Mouse (Mus musculus): ENCODE results near the gene Med20. TPM values are rescaled to one million over a fixed set of nuclear protein-coding genes. Genes with fewer than 3 reads are reported as not detected.

Gene Med20
- not detected in 2 replicates for polyA plus RNA-seq (2012; ENCODE audit: insufficient read depth, insufficient read length, low replicate concordance, missing spikeins)

DNA sequence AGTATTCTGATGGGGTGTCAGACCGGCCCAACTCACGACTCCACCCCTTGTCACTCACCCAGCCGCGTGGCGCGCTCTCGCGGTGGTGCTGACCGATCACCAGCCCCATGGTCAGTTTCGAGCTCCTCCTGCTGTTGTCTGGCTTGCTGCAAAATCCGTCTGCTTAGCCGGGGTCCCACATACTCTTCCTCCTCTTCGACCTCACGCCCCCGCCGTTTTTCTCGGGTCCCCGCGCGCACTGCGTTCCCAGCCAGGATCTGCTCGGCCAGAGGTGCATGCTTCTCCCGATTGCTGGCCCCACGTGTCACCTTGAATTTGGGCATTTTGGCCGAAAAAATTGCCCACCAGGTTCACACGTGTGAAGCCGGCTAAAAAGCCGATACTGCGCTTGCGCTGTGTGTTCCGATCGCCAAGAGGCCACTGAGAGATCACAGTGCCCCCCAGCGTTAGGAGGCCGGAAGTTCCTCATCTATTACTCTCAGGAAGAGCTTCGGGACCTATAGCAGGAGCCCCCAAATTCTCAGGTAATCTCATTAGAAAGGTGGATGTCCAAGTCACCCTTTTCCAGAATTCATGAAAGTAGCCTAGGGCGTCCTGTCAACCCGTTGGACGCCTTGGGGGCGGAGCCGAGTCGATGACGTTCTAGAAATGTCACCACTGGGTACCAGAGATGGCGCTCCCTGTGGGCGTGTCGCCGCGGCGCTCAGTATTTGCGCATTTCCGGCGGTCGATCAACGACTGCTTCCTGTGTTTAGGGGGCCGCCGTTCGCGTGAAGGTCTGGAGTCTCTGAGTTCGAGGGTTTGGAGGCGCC, at the start of gene Med20, which contains the start of the genes Bysl and Gm20517:
Gene Med20, plus strand, starts transcription at position 734 of the 812 bp plus-strand sequence.
Gene Bysl, minus strand, starts transcription at position 644 of the 812 bp plus-strand sequence.
Gene Gm20517, plus strand, starts transcription at position 741 of the 812 bp plus-strand sequence.
- Histone ChIP-seq H3K4me1 (ENCODE audit: control insufficient read depth, insufficient read depth, low read length) (peaks cover 10% of the 10 kb centered on the region), H3K4me3 (ENCODE audit: insufficient read depth, low read depth, low read length) (peak within 1 kb of the TSS; percentile 67), H3K27ac (ENCODE audit: insufficient read depth, low read depth, low read length) (peak within 1 kb of the TSS; percentile 70)
- WGBS, result under 1% methylated on average over 59 of the region's 59 CpGs
- TF ChIP-seq POLR2A (IDR thresholded peaks at IDR 0.05; ENCODE audit: insufficient read depth, low read depth, low read length) (0 out of 2 replicates have a peak, but pooled peaks have one; percentile 40), CTCF (IDR thresholded peaks at IDR 0.05; ENCODE audit: insufficient read depth, low read depth, low read length) (peak; percentile 85)

DNA sequence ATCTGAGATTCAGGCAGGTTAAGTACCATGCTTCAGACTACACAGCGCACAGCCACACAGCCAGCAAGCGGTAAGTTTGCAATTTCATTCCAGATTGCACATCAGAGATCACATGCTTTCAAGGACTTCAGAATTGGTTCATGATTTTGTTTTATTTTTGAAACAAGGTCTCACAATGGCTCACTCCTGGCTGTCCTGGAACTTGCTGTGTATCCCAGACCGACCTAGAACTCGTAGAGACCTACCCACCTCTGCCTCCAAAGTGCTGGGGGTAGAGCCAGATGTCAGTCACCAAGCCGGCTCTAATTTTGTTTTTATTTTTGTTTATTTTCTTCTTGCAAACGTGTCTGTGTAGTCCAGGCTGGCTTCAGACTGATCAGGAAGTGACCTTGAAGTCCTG, 48.5 kb upstream of the Med20 start:
- TF ChIP-seq POLR2A (IDR thresholded peaks at IDR 0.05; ENCODE audit: insufficient read depth, low read depth, low read length) (no peak), CTCF (IDR thresholded peaks at IDR 0.05; ENCODE audit: insufficient read depth, low read depth, low read length) (no peak)
- Histone ChIP-seq H3K27ac (ENCODE audit: insufficient read depth, low read depth, low read length) (no peak overlapping the region), H3K4me3 (ENCODE audit: insufficient read depth, low read depth, low read length) (no peak overlapping the region), H3K4me1 (ENCODE audit: control insufficient read depth, insufficient read depth, low read length) (no peaks in the 10 kb centered on the region)
- 85% methylated on average over 6 of the region's 6 CpGs for WGBS

DNA sequence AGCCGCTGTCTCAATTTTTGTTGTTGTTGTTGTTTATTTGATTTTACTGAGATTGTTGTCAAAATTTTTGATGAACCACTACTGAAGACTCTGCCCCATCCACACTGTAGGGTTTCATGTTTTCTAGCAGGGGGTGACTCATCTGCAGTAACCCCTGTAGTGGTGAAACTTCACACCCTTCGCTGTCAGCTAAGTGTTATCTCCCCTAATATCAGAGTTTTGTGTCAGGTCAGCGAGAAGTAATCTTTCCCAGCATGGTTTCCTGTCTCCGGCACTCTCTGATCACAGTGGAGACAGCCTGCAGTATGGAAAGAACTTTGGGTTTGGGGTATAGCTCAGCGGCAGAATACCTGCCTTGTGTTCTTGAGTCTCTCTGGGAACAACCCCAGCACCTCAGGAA, 46.8 kb upstream of the Med20 start:
- H3K4me3 ChIP-seq (ENCODE audit: insufficient read depth, low read depth, low read length), result no peak overlapping the region
- H3K27ac ChIP-seq (ENCODE audit: insufficient read depth, low read depth, low read length), result no peak overlapping the region
- 94% methylated on average over 5 of the region's 5 CpGs for WGBS
- TF ChIP-seq CTCF (IDR thresholded peaks at IDR 0.05; ENCODE audit: insufficient read depth, low read depth, low read length), result no peak
- TF ChIP-seq POLR2A (IDR thresholded peaks at IDR 0.05; ENCODE audit: insufficient read depth, low read depth, low read length), result no peak
- H3K4me1 ChIP-seq (ENCODE audit: control insufficient read depth, insufficient read depth, low read length), result no peaks in the 10 kb centered on the region

DNA sequence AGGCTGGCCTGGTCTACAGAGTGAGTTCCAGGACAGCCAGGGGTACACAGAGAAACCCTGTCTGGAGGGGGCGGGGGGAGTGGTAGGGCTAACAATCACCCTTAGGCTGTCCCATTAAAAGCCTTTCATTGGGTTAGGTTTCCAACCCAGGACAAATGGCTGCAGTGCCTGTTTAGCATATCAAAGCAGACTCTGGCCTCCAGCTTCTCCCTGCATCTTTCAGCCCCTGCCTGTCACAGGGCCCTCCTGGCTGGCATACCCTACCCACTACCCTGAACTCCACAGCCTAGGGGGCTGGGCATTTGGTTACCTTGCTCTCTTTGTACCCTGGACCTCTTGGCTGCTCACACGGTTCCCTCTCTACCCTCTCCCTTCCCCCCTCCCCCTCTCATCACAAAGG, 45.2 kb upstream of the Med20 start:
- Histone ChIP-seq H3K4me1 (ENCODE audit: control insufficient read depth, insufficient read depth, low read length) (no peaks in the 10 kb centered on the region), H3K27ac (ENCODE audit: insufficient read depth, low read depth, low read length) (no peak overlapping the region), H3K4me3 (ENCODE audit: insufficient read depth, low read depth, low read length) (no peak overlapping the region)
- 36% methylated on average over 2 of the region's 2 CpGs for WGBS
- no peak for TF ChIP-seq POLR2A (IDR thresholded peaks at IDR 0.05; ENCODE audit: insufficient read depth, low read depth, low read length)
- no peak for TF ChIP-seq CTCF (IDR thresholded peaks at IDR 0.05; ENCODE audit: insufficient read depth, low read depth, low read length)

DNA sequence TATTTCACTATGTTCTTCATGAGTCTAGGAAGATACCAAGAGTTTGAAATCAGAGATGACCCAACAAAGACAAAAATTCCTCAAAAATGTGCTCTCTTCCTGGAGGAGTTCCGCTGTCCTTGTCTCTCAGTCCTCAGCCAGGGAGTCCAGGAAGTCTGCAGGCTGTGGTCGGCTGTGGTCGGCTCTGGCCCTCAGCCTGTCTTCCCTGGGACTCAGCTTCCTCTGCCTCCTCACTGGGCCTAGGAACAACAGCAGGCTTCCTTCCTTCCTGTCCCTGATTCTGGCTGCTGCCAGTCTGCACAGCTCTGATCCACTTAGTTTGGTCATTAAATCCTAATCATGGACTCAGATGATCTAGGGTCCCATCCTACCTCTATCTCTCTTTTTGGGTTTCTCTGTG, 44.1 kb upstream of the Med20 start:
- 84% methylated on average over 3 of the region's 3 CpGs for WGBS
- H3K27ac ChIP-seq (ENCODE audit: insufficient read depth, low read depth, low read length), result no peak overlapping the region

DNA sequence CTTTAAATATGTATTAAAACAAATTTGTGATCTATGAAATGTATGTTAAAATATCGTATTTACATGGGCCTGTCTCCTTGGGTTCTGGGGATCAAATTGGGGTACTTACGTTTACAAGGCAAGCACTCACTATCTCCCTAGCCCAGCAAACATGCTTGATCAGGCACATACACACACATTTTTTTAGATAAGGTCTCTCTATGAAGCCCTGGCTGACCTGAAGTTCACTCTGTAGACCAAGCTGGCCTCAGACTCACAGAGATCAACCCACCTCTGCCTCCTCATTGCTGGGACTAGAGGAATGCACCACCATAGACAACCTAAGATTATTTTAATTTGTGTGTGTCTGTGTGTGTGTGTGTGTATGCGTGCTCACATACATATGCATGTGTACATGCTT, 43.0 kb upstream of the Med20 start:
- 95% methylated on average over 3 of the region's 3 CpGs for WGBS
- TF ChIP-seq POLR2A (IDR thresholded peaks at IDR 0.05; ENCODE audit: insufficient read depth, low read depth, low read length) (no peak), CTCF (IDR thresholded peaks at IDR 0.05; ENCODE audit: insufficient read depth, low read depth, low read length) (no peak)
- H3K4me3 ChIP-seq (ENCODE audit: insufficient read depth, low read depth, low read length), result no peak overlapping the region
- H3K4me1 ChIP-seq (ENCODE audit: control insufficient read depth, insufficient read depth, low read length), result no peaks in the 10 kb centered on the region
- no peak overlapping the region for H3K27ac ChIP-seq (ENCODE audit: insufficient read depth, low read depth, low read length)

More for the DNA sequence above, 44.1 kb upstream of the Med20 start:
- TF ChIP-seq POLR2A (IDR thresholded peaks at IDR 0.05; ENCODE audit: insufficient read depth, low read depth, low read length) (no peak), CTCF (IDR thresholded peaks at IDR 0.05; ENCODE audit: insufficient read depth, low read depth, low read length) (no peak)
- H3K4me1 ChIP-seq (ENCODE audit: control insufficient read depth, insufficient read depth, low read length), result no peaks in the 10 kb centered on the region
- H3K4me3 ChIP-seq (ENCODE audit: insufficient read depth, low read depth, low read length), result no peak overlapping the region

DNA sequence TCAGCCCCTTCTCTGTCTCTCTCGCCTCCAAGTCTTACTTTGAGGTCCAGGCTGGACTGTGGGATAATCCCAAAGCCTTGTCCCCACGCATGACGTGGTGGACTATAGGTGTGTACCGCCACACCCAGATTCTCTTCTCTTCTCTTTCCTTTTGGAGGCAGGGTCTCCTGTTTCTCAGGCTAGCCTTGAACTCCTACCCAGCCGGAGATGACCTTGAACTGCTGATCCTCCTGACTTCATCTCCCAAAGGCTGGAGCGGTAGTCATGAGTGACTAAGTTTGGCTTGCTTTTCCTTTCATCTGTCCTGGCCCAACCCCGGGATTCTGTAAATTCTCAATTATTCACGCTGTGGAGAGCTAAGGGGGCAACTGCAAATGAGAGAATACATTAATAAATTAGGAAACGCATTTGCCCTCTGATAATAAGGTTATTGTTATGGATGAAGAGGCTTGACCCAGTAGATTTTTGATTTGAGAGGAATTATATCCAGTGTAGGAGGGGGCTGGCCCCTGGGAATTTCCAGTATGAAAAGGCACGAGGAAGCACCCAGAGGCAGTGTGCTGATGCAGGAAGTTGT, 42.3 kb upstream of the Med20 start:
- Histone ChIP-seq H3K4me1 (ENCODE audit: control insufficient read depth, insufficient read depth, low read length) (no peaks in the 10 kb centered on the region), H3K27ac (ENCODE audit: insufficient read depth, low read depth, low read length) (no peak overlapping the region), H3K4me3 (ENCODE audit: insufficient read depth, low read depth, low read length) (no peak overlapping the region)
- TF ChIP-seq POLR2A (IDR thresholded peaks at IDR 0.05; ENCODE audit: insufficient read depth, low read depth, low read length) (no peak), CTCF (IDR thresholded peaks at IDR 0.05; ENCODE audit: insufficient read depth, low read depth, low read length) (no peak)
- WGBS, result 70% methylated on average over 10 of the region's 10 CpGs

DNA sequence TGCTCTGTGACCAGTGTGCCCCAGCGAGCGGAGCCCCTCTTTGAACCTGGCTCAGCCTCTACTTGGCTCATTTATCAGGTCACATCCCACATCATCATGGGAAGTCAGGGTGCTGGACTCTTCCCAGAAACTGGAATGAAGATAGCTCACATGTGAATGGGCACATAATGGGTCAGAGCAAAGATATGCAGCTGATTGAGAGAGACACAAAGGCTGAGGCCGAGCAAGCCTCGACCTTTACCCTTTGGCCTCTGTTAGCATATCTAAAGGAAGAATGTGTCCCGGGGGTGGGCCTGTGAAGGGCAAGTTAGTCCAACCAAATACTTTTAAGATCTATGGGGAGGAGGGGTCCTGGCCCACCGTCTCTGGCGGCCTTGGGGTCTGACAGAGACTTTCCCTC, 39.8 kb upstream of the Med20 start:
- TF ChIP-seq POLR2A (IDR thresholded peaks at IDR 0.05; ENCODE audit: insufficient read depth, low read depth, low read length) (no peak), CTCF (IDR thresholded peaks at IDR 0.05; ENCODE audit: insufficient read depth, low read depth, low read length) (no peak)
- Histone ChIP-seq H3K4me1 (ENCODE audit: control insufficient read depth, insufficient read depth, low read length) (no peaks in the 10 kb centered on the region), H3K4me3 (ENCODE audit: insufficient read depth, low read depth, low read length) (no peak overlapping the region), H3K27ac (ENCODE audit: insufficient read depth, low read depth, low read length) (no peak overlapping the region)
- 58% methylated on average over 7 of the region's 7 CpGs for WGBS

DNA sequence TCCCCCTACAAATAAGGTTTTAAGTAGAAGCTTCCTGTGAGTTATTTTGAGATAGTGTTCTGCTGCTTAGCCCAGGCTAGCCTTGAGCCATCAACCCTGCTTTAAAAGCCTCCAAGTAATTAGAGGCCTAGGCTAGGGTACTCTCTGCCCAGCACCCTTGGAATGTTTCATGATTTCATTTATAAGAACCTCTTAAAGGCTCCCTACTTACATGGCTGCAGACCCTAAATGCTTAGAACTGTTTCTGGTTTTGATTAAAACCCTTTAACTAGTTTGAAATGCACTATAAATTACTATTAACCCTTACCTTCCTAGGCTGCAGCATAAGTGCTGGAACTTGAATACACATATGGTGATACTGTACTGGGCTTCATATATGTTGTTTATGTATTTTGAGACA, 38.9 kb upstream of the Med20 start:
- H3K4me3 ChIP-seq (ENCODE audit: insufficient read depth, low read depth, low read length), result no peak overlapping the region
- no peak overlapping the region for H3K27ac ChIP-seq (ENCODE audit: insufficient read depth, low read depth, low read length)
- no peaks in the 10 kb centered on the region for H3K4me1 ChIP-seq (ENCODE audit: control insufficient read depth, insufficient read depth, low read length)
- TF ChIP-seq POLR2A (IDR thresholded peaks at IDR 0.05; ENCODE audit: insufficient read depth, low read depth, low read length) (no peak), CTCF (IDR thresholded peaks at IDR 0.05; ENCODE audit: insufficient read depth, low read depth, low read length) (no peak)
